Mouse (Mus musculus): Measurements from ENCODE around the gene Ybx1.

Gene Ybx1

GRCm38 (mm10) chr4:119263459-119263858 is 30.9 kb downstream of the Ybx1 start:
- no peak for DNase-seq

DNA sequence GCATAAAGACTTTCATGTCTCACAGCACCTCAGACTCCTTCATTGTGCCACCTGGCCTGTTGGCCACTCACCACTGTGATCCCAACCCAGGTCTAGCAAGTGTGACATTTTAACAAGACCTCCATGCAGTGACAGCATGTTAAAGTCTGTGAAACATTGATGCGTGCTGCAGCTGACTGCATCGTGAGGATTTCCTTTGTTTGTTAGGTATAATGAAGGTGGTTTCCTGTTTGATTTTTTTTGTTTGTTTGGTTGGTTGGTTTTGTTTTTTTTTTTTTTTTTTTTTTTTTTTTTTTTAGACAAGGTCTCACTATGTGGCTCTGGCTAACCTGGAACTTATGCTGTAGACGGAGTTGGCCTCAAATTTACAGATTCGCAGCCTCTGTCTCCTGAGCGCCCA is 31.9 kb downstream of the Ybx1 start:
- DNase-seq = no peak

GRCm38 (mm10) chr4:119261087-119261713 is 33.2 kb downstream of the Ybx1 start:
- DNase-seq = no peak

GRCm38 (mm10) chr4:119259344-119260254 is 34.8 kb downstream of the Ybx1 start:
- DNase-seq = no peak

- DNase-seq = no peak
Measured at GRCm38 (mm10) chr4:119257083-119257482, 37.3 kb downstream of the Ybx1 start.

- DNase-seq = no peak
Measured at GRCm38 (mm10) chr4:119255351-119255750, 39.1 kb downstream of the Ybx1 start, which contains the start of gene Cldn19. Cldn19 (plus strand) TSS chr4:119255414.

- DNase-seq = no peak
Measured at GRCm38 (mm10) chr4:119254012-119254618, 40.3 kb downstream of the Ybx1 start.

GRCm38 (mm10) chr4:119252025-119252808 is 42.2 kb downstream of the Ybx1 start:
- no peak for DNase-seq

DNA sequence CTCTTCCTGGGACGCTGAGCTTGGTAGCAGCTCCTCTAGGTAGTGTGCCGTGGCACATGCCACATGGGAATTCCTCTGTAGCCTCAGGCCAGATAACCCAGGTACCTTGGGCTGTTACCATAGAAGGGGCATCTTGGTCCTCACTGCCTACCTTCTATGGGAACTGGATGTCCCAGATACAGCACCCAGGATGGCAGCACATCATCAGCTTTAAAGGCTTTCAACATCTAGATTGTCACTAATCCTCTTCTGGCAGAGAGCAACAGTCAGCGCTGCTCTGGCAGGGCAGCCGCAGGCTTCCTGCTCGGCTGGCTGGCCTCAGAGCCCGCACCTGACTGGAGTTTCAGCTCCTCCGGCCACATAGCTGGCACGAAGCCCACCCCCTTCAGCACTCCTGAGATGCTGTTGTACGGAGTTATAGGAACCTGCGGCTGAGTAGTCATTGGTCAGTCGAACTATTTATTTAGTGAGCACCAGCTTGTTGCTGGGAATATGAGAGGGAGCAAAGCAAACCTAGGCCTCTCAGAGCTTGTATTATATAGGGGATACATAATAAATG is 45.9 kb downstream of the Ybx1 start:
- DNase-seq = no peak

- peak; percentile 36 to 78 for DNase-seq
Measured at GRCm38 (mm10) chr4:119247462-119248235, 46.8 kb downstream of the Ybx1 start.

GRCm38 (mm10) chr4:119246688-119247225 is 47.6 kb downstream of the Ybx1 start:
- DNase-seq = no peak

DNA sequence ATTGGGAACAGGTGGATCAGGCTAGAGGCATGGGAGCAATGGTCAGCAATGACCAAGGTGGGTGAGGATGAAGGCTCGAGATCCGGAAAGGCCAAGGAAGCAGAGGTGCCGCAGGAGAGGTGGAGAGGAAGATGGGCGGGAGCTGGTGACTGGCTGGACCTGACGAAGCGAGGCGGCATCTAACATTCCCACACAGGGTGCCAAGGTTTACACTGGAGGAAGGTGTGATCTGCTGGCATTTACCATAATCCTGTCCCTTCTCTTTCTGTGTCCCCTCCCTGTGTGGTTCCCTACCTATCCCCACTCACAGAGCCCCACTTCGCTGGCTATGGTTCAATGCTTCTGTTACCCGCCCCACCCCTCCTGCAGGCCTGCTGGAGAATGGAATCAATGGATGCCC is 48.4 kb downstream of the Ybx1 start:
- no peak for DNase-seq

- no peak for DNase-seq
Measured at GRCm38 (mm10) chr4:119245556-119245955, 48.8 kb downstream of the Ybx1 start.

- no peak for DNase-seq
Measured at GRCm38 (mm10) chr4:119244468-119245240, 49.8 kb downstream of the Ybx1 start.

DNA sequence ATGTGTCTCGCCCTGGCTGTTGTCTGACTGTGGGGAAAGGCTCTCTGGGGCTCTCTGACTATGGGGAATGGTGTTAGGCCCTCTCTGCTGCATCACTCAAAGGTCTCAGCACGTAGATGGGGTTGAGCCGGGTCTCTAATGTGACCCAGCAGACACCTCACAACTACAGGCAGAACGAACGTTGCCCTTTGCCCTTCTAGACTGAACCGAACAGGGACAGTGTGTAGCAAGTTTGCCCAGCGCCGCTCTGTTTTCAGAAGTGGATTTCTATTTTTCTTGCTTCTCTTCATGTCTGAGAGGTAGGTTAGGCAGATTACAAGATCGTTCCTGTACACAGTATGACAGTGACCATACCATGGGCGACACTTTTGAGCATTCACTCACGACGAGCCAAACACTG is 51.8 kb downstream of the Ybx1 start:
- DNase-seq = no peak

DNA sequence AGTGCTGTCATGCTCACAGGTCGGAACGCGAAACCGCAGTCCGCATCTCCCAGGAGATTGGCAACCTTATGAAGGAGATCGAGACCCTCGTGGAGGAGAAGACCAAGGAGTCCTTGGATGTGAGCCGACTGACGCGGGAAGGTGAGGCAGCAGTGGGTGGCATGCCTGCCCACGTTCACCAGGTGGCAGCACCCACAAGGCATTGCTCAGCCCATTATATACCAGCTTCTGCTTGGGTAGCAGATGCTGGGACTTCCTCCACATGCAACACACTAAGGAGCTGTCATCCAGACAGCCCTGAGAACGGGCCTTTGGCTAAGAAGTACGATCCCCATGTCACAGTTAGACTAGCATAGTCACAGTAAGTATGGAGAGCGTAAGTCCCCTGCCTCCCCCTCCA is 52.7 kb downstream of the Ybx1 start:
- DNase-seq = peak in 1 of 2 experiments; percentile 19

GRCm38 (mm10) chr4:119239181-119239682 is 55.2 kb downstream of the Ybx1 start:
- peak in 1 of 2 experiments; percentile 16 for DNase-seq

DNA sequence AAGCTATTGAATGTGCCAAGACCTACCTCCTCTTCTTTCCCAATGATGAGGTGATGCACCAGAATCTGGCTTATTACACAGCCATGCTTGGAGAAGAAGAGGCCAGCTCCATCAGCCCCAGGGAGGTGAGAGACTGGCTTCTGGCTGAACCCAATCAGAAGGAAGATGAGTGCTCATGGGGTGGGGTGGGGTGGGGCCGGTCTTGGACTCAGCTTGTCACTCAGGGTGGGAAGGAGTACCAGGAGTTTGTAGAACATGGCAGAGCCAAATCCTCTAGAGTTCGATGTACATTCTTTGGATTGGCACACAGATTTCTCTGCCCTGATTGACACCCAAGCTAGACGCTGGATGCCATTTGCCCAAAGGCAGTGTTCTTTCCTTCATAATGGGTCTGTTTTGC is 55.7 kb downstream of the Ybx1 start:
- no peak for DNase-seq

DNA sequence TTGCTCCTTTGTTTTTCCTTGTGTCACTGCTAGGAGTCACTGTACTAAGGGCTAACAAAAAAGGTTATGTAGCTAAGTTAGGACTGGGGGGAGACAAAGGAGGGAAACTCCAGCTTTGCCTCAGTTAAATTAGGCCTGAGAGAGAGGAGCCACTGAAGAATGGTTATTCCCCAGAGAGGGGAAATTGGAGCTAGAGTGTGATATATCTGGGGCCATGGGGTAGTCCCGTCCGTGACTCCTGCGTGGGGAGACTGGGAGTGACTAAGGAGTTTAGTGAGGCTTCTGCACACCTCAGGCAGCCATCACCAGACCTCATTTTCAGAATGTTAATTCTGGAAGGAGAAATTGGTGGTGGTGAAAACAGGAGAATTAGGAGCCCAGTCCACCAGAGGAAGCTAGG is 60.1 kb downstream of the Ybx1 start:
- DNase-seq = no peak

- no peak for DNase-seq
Measured at GRCm38 (mm10) chr4:119233256-119233901, 61.0 kb downstream of the Ybx1 start.
